Mouse (Mus musculus) embryonic facial prominence, embryonic 15.5 days (tissue): ENCODE measurements around the gene Psmd2. TPM values are rescaled to one million over a fixed set of nuclear protein-coding genes. Genes with fewer than 3 reads are reported as not detected.

Source experiments
- ATAC-seq: fragments of 200-750 bp; cut with Nextera tagmentation; 2 replicates; pipeline ENCODE4 v1.8.0; 2017; ENCODE audit warnings: low read depth, moderate TSS enrichment; ENCODE audit not compliant: insufficient number of reproducible peaks, low FRiP score, low TSS enrichment
- H3K27ac ChIP-seq: fragments of 300-500 bp; sonication (generic); replicated peaks from 2 replicates; pipeline ENCODE4 v1.5.1; 2015; ENCODE audit warnings: mild to moderate bottlenecking, inconsistent platforms
- H3K27me3 ChIP-seq: fragments of 300-500 bp; sonication (generic); 2 replicates; pipeline ENCODE4 v1.6.1; 2015; ENCODE audit warnings: inconsistent platforms
- H3K36me3 ChIP-seq: fragments of 300-500 bp; sonication (generic); 2 replicates; pipeline ENCODE4 v1.6.1; 2015; ENCODE audit warnings: mild to moderate bottlenecking, inconsistent platforms
- H3K4me1 ChIP-seq: fragments of 300-500 bp; sonication (generic); 2 replicates; pipeline ENCODE4 v1.6.1; 2015; ENCODE audit warnings: inconsistent platforms
- H3K4me2 ChIP-seq: fragments of 300-500 bp; sonication (generic); replicated peaks from 2 replicates; pipeline ENCODE4 v1.6.1; 2015; ENCODE audit warnings: mild to moderate bottlenecking, inconsistent platforms
- H3K4me3 ChIP-seq: fragments of 300-500 bp; sonication (generic); replicated peaks from 2 replicates; pipeline ENCODE4 v1.5.1; 2015; ENCODE audit warnings: mild to moderate bottlenecking, inconsistent platforms
- H3K9ac ChIP-seq: fragments of 300-500 bp; sonication (generic); 2 replicates; pipeline ENCODE4 v1.6.1; 2015; ENCODE audit warnings: inconsistent platforms
- H3K9me3 ChIP-seq: fragments of 300-500 bp; sonication (generic); replicated peaks from 2 replicates; pipeline ENCODE4 v1.6.1; 2016; ENCODE audit warnings: inconsistent platforms
- WGBS: fragments of 180-500 bp; shearing (Covaris S2); methylation state at CpG from one replicate; pipeline ENCODE4 v1.1.7; 2015; 5-methylcytosine and 5-hydroxymethylcytosine counted together
- polyA plus RNA-seq: library from polyadenylated mRNA; unstranded; fragments of >200 nt; fragmentation: Nextera tagmentation; extraction: Ambion mirVana; gene quantifications from 2 replicates; pipeline ENCODE4 v1.2.1, GENCODE M21; 2015

The Psmd2 gene
- polyA plus RNA-seq, 1 experiment from 2014 or later = 297 TPM

- H3K27me3 ChIP-seq = no peaks in the 10 kb centered on the region
- no peak overlapping the region for H3K9ac ChIP-seq
- H3K4me2 ChIP-seq = no peak overlapping the region
- 93% methylated on average over 10 of the region's 10 CpGs for WGBS
- ATAC-seq = no peak
- H3K4me1 ChIP-seq = peaks cover 17% of the 10 kb centered on the region
- H3K36me3 ChIP-seq = peaks cover 46% of the 10 kb centered on the region
- H3K4me3 ChIP-seq = no peak overlapping the region
- no peaks in the 10 kb centered on the region for H3K9me3 ChIP-seq
- H3K27ac ChIP-seq = no peak overlapping the region
These were observed 51.6 kb downstream of the Psmd2 start for GRCm38 (mm10) chr16:20703071-20703470.

GRCm38 (mm10) chr16:20703699-20704400 is 52.4 kb downstream of the Psmd2 start:
- 84% methylated on average over 6 of the region's 6 CpGs for WGBS
- ATAC-seq = no peak
- Histone ChIP-seq H3K4me1 (peaks cover 17% of the 10 kb centered on the region), H3K27me3 (no peaks in the 10 kb centered on the region), H3K36me3 (peaks cover 49% of the 10 kb centered on the region), H3K27ac (no peak overlapping the region), H3K9me3 (no peaks in the 10 kb centered on the region), H3K9ac (no peak overlapping the region), H3K4me3 (no peak overlapping the region), H3K4me2 (no peak overlapping the region)

GRCm38 (mm10) chr16:20705786-20706185 is 54.3 kb downstream of the Psmd2 start:
- Histone ChIP-seq H3K36me3 (peaks cover 43% of the 10 kb centered on the region), H3K9me3 (no peaks in the 10 kb centered on the region), H3K9ac (no peak overlapping the region), H3K4me2 (no peak overlapping the region), H3K4me3 (no peak overlapping the region), H3K4me1 (peaks cover 17% of the 10 kb centered on the region), H3K27ac (no peak overlapping the region), H3K27me3 (no peaks in the 10 kb centered on the region)
- WGBS = 82% methylated on average over 3 of the region's 3 CpGs
- no peak for ATAC-seq

- 94% methylated on average over 2 of the region's 2 CpGs for WGBS
- Histone ChIP-seq H3K4me3 (no peak overlapping the region), H3K27ac (no peak overlapping the region), H3K27me3 (no peaks in the 10 kb centered on the region), H3K9me3 (no peaks in the 10 kb centered on the region), H3K9ac (no peak overlapping the region), H3K4me2 (no peak overlapping the region), H3K36me3 (peaks cover 51% of the 10 kb centered on the region), H3K4me1 (peaks cover 13% of the 10 kb centered on the region)
- no peak for ATAC-seq
These were observed 55.1 kb downstream of the Psmd2 start for GRCm38 (mm10) chr16:20706407-20707055.

- no peak overlapping the region for H3K9ac ChIP-seq
- no peaks in the 10 kb centered on the region for H3K27me3 ChIP-seq
- peaks cover 58% of the 10 kb centered on the region for H3K36me3 ChIP-seq
- WGBS = 89% methylated on average over 21 of the region's 21 CpGs
- H3K4me1 ChIP-seq = no peaks in the 10 kb centered on the region
- ATAC-seq = no peak
- no peak overlapping the region for H3K27ac ChIP-seq
- no peaks in the 10 kb centered on the region for H3K9me3 ChIP-seq
- no peak overlapping the region for H3K4me3 ChIP-seq
- no peak overlapping the region for H3K4me2 ChIP-seq
These were observed 56.9 kb downstream of the Psmd2 start for GRCm38 (mm10) chr16:20708220-20708938.

GRCm38 (mm10) chr16:20708939-20709734 is 57.7 kb downstream of the Psmd2 start:
- H3K9me3 ChIP-seq = no peaks in the 10 kb centered on the region
- no peak overlapping the region for H3K4me2 ChIP-seq
- H3K4me3 ChIP-seq = no peak overlapping the region
- peaks cover 4% of the 10 kb centered on the region for H3K4me1 ChIP-seq
- peaks cover 53% of the 10 kb centered on the region for H3K36me3 ChIP-seq
- H3K9ac ChIP-seq = no peak overlapping the region
- WGBS = 72% methylated on average over 19 of the region's 19 CpGs
- no peaks in the 10 kb centered on the region for H3K27me3 ChIP-seq
- H3K27ac ChIP-seq = no peak overlapping the region
- ATAC-seq = no peak

GRCm38 (mm10) chr16:20710370-20710769 is 58.9 kb downstream of the Psmd2 start:
- Histone ChIP-seq H3K4me2 (no peak overlapping the region), H3K4me3 (no peak overlapping the region), H3K27me3 (no peaks in the 10 kb centered on the region), H3K9ac (no peak overlapping the region), H3K9me3 (no peaks in the 10 kb centered on the region), H3K27ac (no peak overlapping the region), H3K4me1 (peaks cover 17% of the 10 kb centered on the region), H3K36me3 (peaks cover 53% of the 10 kb centered on the region)
- WGBS = 89% methylated on average over 11 of the region's 11 CpGs
- ATAC-seq = no peak

GRCm38 (mm10) chr16:20710810-20711209 is 59.4 kb downstream of the Psmd2 start:
- H3K27me3 ChIP-seq = no peaks in the 10 kb centered on the region
- no peak overlapping the region for H3K4me2 ChIP-seq
- H3K4me3 ChIP-seq = no peak overlapping the region
- no peak for ATAC-seq
- H3K36me3 ChIP-seq = peaks cover 50% of the 10 kb centered on the region
- 82% methylated on average over 4 of the region's 4 CpGs for WGBS
- H3K27ac ChIP-seq = no peak overlapping the region
- no peaks in the 10 kb centered on the region for H3K9me3 ChIP-seq
- peaks cover 20% of the 10 kb centered on the region for H3K4me1 ChIP-seq
- H3K9ac ChIP-seq = no peak overlapping the region

GRCm38 (mm10) chr16:20712190-20712589 is 60.7 kb downstream of the Psmd2 start:
- Histone ChIP-seq H3K27me3 (no peaks in the 10 kb centered on the region), H3K27ac (no peak overlapping the region), H3K4me3 (no peak overlapping the region), H3K4me2 (no peak overlapping the region), H3K36me3 (peaks cover 41% of the 10 kb centered on the region), H3K4me1 (peaks cover 29% of the 10 kb centered on the region), H3K9ac (no peak overlapping the region), H3K9me3 (no peaks in the 10 kb centered on the region)
- 75% methylated on average over 9 of the region's 9 CpGs for WGBS
- ATAC-seq = no peak

- H3K27ac ChIP-seq = no peak overlapping the region
- no peaks in the 10 kb centered on the region for H3K9me3 ChIP-seq
- WGBS = 82% methylated on average over 7 of the region's 7 CpGs
- H3K36me3 ChIP-seq = peaks cover 34% of the 10 kb centered on the region
- H3K27me3 ChIP-seq = no peaks in the 10 kb centered on the region
- no peak overlapping the region for H3K4me2 ChIP-seq
- peaks cover 30% of the 10 kb centered on the region for H3K4me1 ChIP-seq
- no peak for ATAC-seq
- H3K4me3 ChIP-seq = no peak overlapping the region
- no peak overlapping the region for H3K9ac ChIP-seq
These were observed 61.4 kb downstream of the Psmd2 start for GRCm38 (mm10) chr16:20712889-20713288.
